Mouse (Mus musculus) erythroblast, embryonic 14.5 days (primary cell): Measurements from ENCODE around the gene Snrk.
"Not testable (repeated sequence)": the region's sequence is repeated elsewhere in the genome, so short reads cannot be mapped to it uniquely, and the experiment has no call there.

Experiments used
- GATA1 ChIP-seq: IDR thresholded peaks from 2 replicates; pipeline ENCODE4 v1.6.1; 2012; ENCODE audit warnings: low read length, inconsistent platforms, mixed read lengths
- TAL1 ChIP-seq: IDR thresholded peaks from 3 replicates; pipeline ENCODE4 v1.6.1; 2012; ENCODE audit warnings: low read length, inconsistent platforms, mixed read lengths

GRCm38 (mm10) chr9:122167719-122168118 lies 50.7 kb downstream of the Snrk start:
- TF ChIP-seq GATA1, TAL1: not testable (repeated sequence)
